Mouse (Mus musculus): ENCODE data around the gene Psmb10. TPM values are rescaled to one million over a fixed set of nuclear protein-coding genes. Genes with fewer than 3 reads are reported as not detected.
A peak's percentile ranks its signal among the peaks of the same experiment; 100 is the strongest.
"Not testable (repeated sequence)": the region's sequence is repeated elsewhere in the genome, so short reads cannot be mapped to it uniquely, and the experiment has no call there.

Psmb10 gene
- total RNA-seq (2021), result 10 to 100 TPM; 64.8 to 68.3 TPM

GRCm38 (mm10) chr8:105938306-105938669 is at the start of gene Psmb10:
Gene Psmb10 (minus strand): TSS chr8:105938444.
- DNase-seq (ENCODE audit: low spot score), result no peak
- intact Hi-C loops (cut with DNase I), result loop anchor here (2.0 kb wide), 1 partner anchor 19 kb away; no protein-coding TSS in a partner anchor

DNA sequence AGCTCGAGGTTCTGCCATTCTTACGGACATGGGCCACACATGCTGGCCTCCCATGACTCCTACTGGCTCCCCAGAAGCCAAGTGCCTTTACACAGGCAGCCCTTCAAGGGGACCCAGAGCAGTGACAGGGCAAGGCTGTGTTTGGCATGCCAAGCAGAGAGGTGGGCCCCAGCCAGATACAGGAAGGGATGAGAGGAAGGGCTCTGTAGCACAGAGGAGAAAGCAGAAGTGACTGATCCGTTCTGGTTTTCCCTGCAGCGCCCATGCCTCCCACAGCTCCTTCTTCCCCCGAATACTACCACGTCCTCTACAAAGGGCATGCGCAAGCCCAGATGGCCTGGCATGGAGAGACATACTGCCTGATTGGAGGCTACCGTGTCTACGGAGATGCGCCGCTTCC is 45.2 kb upstream of the Psmb10 start:
- DNase-seq (ENCODE audit: low spot score); intact Hi-C loops (cut with DNase I): not testable (repeated sequence)

DNA sequence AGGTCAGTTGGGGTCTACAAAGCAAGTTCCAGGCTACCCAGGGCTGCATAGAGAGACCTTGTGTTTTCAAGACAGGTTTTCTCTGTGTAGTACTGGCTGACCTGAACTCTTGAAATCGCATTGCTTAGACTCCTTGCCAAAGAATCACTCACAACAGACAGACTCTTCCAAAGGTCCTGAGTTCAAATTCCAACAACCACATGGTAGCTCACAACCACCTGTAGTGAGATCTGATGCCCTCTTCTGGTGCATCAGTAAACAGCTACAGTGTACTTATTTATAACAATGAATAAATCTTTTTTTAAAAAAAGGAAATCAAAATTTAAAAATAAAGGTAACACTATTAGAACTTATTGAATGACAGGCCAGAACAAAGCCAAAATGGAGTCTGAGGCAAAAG is 42.9 kb upstream of the Psmb10 start:
- DNase-seq (ENCODE audit: low spot score), result no peak
- intact Hi-C loops (cut with DNase I), result no loop called here

- DNase-seq (ENCODE audit: low spot score), result no peak
- intact Hi-C loops (cut with DNase I), result no loop called here
Observed at GRCm38 (mm10) chr8:105979325-105979724, 41.1 kb upstream of the Psmb10 start, which contains the start of gene Dpep3. Gene Dpep3 (minus strand): TSS chr8:105979429.

DNA sequence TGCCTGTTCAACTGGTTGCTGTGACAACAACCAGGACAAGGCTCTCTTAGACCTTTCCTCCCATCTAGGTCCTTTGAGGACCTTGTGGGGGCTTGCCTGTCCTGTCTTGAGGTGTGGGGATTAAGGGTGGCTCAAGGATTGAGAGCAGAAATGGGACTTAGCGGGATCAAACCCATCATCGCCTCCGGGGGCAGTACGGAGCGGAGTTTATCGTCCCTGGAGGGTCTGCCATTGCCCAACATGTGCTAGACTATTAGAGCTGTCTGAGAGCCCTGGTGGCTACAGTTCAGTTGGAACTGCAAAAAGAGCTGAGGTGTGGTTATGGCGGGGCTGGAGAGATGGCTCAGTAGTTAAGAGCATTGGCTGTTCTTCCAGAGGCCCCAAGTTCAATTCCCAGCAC is 37.1 kb upstream of the Psmb10 start:
- intact Hi-C loops (cut with DNase I), result no loop called here
- no peak for DNase-seq (ENCODE audit: low spot score)

DNA sequence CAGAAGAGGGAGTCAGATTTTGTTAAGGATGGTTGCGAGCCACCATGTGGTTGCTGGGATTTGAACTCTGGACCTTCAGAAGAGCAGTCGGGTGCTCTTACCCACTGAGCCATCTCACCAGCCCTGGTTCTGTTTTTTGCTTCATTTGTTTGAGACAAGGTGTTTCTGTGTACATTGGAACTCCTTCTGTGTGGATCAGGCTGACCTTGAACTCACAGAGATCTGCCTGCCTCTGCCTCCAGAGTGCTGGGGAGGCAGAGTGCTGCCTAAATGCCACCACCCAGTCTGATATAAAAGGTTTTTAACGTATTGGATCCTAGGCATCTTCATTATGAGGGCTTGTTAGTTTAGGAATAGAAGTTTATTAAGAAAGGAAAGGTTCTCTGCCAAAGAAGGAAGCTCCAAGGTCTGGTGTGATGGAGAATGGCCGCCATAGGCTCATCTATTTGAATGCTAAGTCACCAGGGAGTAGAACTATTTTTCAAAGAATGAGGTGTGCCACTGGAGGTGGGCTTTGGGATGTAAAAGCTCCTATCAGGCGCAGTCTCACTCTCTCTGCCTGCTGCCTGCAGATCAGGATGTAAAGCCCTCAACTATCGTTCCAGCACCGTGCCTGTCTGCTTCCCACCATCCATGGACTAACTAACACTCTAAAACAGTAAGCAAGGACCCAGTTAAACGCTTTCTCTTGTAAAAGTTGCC is 32.9 kb upstream of the Psmb10 start:
- intact Hi-C loops (cut with DNase I), result no loop called here
- DNase-seq (ENCODE audit: low spot score), result no peak

DNA sequence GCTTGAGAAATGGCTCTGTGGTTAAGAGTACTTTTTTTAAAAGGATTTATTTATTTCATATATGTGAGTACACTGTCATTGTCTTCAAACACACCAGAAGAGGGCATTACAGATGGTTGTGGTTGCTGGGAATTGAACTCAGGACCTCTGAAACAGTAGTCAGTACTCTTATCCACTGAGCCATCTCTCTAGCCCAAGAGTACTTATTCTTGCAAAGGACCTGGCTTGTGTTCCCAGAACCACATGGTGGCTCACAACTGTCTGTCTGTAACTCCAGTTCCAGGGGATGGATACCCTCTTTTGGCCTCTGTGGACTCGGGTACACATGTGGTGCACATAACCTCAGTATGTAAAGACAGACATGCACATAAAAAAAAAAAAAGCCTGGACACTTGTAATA is 31.1 kb upstream of the Psmb10 start:
- intact Hi-C loops (cut with DNase I), result no loop called here
- DNase-seq (ENCODE audit: low spot score), result no peak

- DNase-seq (ENCODE audit: low spot score), result no peak
- intact Hi-C loops (cut with DNase I), result no loop called here
Observed at GRCm38 (mm10) chr8:105966692-105967311, 28.6 kb upstream of the Psmb10 start.

- intact Hi-C loops (cut with DNase I), result no loop called here
- DNase-seq (ENCODE audit: low spot score), result peak; percentile 78
Observed at GRCm38 (mm10) chr8:105965905-105966341, 27.7 kb upstream of the Psmb10 start, which contains the start of gene Slc12a4. Gene Slc12a4 (minus strand): TSS chr8:105966097.

GRCm38 (mm10) chr8:105965266-105965904 is 27.1 kb upstream of the Psmb10 start:
- DNase-seq (ENCODE audit: low spot score), result peak; percentile 53
- intact Hi-C loops (cut with DNase I), result no loop called here

GRCm38 (mm10) chr8:105964506-105965265 is 26.4 kb upstream of the Psmb10 start:
- no peak for DNase-seq (ENCODE audit: low spot score)
- intact Hi-C loops (cut with DNase I), result no loop called here

DNA sequence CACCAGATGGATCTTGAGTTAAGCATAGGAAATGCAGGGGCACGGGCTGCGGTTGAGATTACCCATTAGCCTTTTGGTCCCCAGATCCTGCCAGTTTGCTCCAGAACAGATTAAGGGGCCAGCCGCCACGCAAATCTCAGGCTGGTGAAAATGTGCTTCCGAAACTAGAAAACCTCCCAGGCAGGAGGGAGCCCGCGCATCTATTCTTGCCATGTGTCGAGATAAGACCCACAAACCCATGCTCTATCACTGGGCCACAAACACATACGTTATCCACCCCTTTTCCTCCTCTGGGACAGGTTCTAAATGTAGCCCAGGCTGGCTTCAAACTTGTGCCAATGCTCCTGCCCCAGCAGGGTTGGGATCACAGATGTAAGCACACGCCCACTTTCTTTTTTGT is 23.3 kb upstream of the Psmb10 start:
- no peak for DNase-seq (ENCODE audit: low spot score)
- intact Hi-C loops (cut with DNase I), result no loop called here

- intact Hi-C loops (cut with DNase I), result no loop called here
- DNase-seq (ENCODE audit: low spot score), result no peak
Observed at GRCm38 (mm10) chr8:105961101-105961500, 22.9 kb upstream of the Psmb10 start.

DNA sequence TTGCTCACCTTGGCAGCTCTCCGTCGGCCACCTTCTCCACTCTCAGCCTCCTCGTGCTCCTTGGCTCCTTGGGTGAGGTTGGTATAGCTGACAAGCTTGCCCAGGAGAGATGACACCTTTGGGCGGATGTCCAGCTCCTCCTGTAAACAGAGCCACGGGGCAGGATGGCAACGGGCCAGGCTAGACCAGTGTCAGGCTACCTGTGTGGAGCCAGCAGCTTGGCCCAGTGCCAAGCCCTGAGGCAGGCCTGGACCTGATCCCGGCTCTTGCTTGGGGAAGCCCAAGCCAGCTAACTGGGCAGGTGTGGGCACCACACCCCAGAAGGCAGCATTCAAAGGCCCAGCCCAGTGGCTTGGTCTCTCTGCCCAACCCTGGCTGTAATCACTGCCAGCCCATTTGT is 21.1 kb upstream of the Psmb10 start:
- intact Hi-C loops (cut with DNase I), result no loop called here
- no peak for DNase-seq (ENCODE audit: low spot score)

DNA sequence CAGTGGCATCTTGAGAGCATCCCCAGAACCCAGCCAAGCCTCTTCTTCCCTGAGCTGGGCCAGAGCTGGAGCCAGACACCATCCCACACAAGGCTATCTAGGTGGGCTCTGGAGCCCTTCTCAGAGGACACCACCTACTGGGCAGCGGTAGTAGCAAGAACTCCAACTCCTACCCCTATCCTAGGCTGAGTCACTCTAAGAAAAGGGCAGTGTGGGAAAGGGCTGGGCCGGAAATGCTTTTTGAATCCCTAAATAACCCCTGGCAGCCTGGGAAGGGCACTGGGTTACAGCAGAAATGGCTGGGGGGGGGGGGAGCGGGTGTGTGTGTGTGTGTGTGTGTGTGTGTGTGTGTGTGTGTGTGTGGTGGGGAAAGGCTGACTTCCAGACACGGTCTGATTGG is 19.6 kb upstream of the Psmb10 start:
- intact Hi-C loops (cut with DNase I), result loop anchor here (2.0 kb wide), 1 partner anchor 19 kb away; the partner anchor contains the start of gene Psmb10
- DNase-seq (ENCODE audit: low spot score), result peak; percentile 35

- DNase-seq (ENCODE audit: low spot score), result no peak
- intact Hi-C loops (cut with DNase I), result loop anchor here (2.0 kb wide), 1 partner anchor 18 kb away; the partner anchor contains the start of gene Psmb10
Observed at GRCm38 (mm10) chr8:105956556-105956955, 18.3 kb upstream of the Psmb10 start.

GRCm38 (mm10) chr8:105951057-105951659 is 12.9 kb upstream of the Psmb10 start:
- DNase-seq (ENCODE audit: low spot score), result no peak
- intact Hi-C loops (cut with DNase I), result no loop called here

DNA sequence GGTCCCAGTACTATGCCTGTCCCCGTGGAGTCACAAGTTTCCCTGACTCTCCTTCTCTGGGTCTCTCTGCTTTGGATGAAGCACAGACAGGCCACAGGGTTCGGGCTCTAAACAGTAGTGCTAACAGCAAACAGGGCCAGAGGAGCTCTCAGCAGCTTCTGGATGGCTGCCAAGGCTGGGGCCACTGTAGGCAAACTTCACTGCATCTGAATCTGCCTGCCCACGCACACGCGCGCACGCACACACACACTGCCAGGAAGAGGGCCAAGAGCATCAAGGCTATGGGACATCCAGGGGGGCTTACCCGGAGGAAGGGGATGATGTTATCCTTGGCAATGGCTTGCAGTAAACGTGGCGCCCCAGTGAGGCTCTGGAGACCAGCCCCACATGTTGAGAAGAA is 11.1 kb upstream of the Psmb10 start:
- intact Hi-C loops (cut with DNase I), result no loop called here
- no peak for DNase-seq (ENCODE audit: low spot score)

- intact Hi-C loops (cut with DNase I), result no loop called here
- DNase-seq (ENCODE audit: low spot score), result no peak
Observed at GRCm38 (mm10) chr8:105943321-105943739, 5.1 kb upstream of the Psmb10 start, which contains the start of gene Lcat. Gene Lcat (minus strand): TSS chr8:105943382.

- intact Hi-C loops (cut with DNase I), result no loop called here
- DNase-seq (ENCODE audit: low spot score), result no peak
Observed at GRCm38 (mm10) chr8:105942542-105942941, 4.3 kb upstream of the Psmb10 start.

All from heart, postnatal 25 days (tissue).